Mouse (Mus musculus) embryonic facial prominence, embryonic 13.5 days (tissue): ENCODE data around the gene Gm8024. TPM values are rescaled to one million over a fixed set of nuclear protein-coding genes. Genes with fewer than 3 reads are reported as not detected.
"Not testable (repeated sequence)": the region's sequence is repeated elsewhere in the genome, so short reads cannot be mapped to it uniquely, and the experiment has no call there.

ENCODE experiments used
- ATAC-seq: fragments of 200-750 bp; cut with Nextera tagmentation; 2 replicates; pipeline ENCODE4 v1.8.0; 2017; ENCODE audit warnings: low read depth; ENCODE audit not compliant: insufficient number of reproducible peaks, insufficient read depth, low FRiP score, low TSS enrichment
- H3K27ac ChIP-seq: fragments of 300-500 bp; sonication (generic); 2 replicates; pipeline ENCODE4 v1.5.1; 2015; ENCODE audit warnings: moderate library complexity, mild to moderate bottlenecking, inconsistent platforms
- H3K27me3 ChIP-seq: fragments of 300-500 bp; sonication (generic); 2 replicates; pipeline ENCODE4 v1.6.1; 2015; ENCODE audit warnings: mild to moderate bottlenecking, inconsistent platforms
- H3K36me3 ChIP-seq: fragments of 300-500 bp; sonication (generic); 2 replicates; pipeline ENCODE4 v1.6.1; 2015; ENCODE audit warnings: mild to moderate bottlenecking, inconsistent platforms
- H3K4me1 ChIP-seq: fragments of 300-500 bp; sonication (generic); 2 replicates; pipeline ENCODE4 v1.6.1; 2015; ENCODE audit warnings: inconsistent platforms
- H3K4me2 ChIP-seq: fragments of 300-500 bp; sonication (generic); 2 replicates; pipeline ENCODE4 v1.6.1; 2015; ENCODE audit warnings: moderate library complexity, mild to moderate bottlenecking, inconsistent platforms
- H3K4me3 ChIP-seq: fragments of 300-500 bp; sonication (generic); 2 replicates; pipeline ENCODE4 v1.5.1; 2015; ENCODE audit warnings: mild to moderate bottlenecking, inconsistent platforms
- H3K9ac ChIP-seq: fragments of 300-500 bp; sonication (generic); 2 replicates; pipeline ENCODE4 v1.6.1; 2015; ENCODE audit warnings: mild to moderate bottlenecking, inconsistent platforms
- H3K9me3 ChIP-seq: fragments of 300-500 bp; sonication (generic); 2 replicates; pipeline ENCODE4 v1.6.1; 2016; ENCODE audit warnings: inconsistent platforms
- WGBS: fragments of 180-500 bp; shearing (Covaris S2); methylation state at CpG from one replicate; pipeline ENCODE4 v1.1.7; 2015; ENCODE audit warnings: mixed read lengths; 5-methylcytosine and 5-hydroxymethylcytosine counted together
- polyA plus RNA-seq: library from polyadenylated mRNA; unstranded; fragments of >200 nt; fragmentation: Nextera tagmentation; extraction: Ambion mirVana; gene quantifications from 2 replicates; pipeline ENCODE4 v1.2.1, GENCODE M21; 2015

Gm8024 gene
- not detected in 2 replicates for polyA plus RNA-seq

DNA sequence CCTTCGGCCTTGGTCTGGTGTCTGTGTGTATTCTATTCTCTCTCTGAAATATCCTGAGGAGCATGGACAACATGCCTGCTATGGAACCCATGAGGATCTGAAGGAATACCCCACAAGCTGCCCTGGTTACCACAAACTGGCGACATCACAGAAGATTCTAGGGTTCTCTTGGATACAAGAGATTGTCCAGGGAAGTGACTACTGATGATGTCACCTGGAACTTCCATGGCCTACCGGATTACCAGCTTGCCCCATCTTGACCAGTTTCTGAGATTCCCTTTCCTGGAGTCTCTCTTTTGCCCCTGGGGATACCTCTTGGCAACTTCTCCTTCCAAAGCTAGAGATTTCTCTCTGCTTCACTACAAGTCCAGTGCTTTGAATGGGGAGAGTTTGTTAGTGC is at the start of gene Gm8024:
Gene Gm8024, minus strand, starts transcription at position 101 of the 400 bp plus-strand sequence.
- H3K27me3 ChIP-seq, H3K36me3 ChIP-seq, H3K4me1 ChIP-seq, H3K4me2 ChIP-seq, H3K9ac ChIP-seq, H3K4me3 ChIP-seq, H3K27ac ChIP-seq, ATAC-seq, H3K9me3 ChIP-seq: not testable (repeated sequence)
- WGBS: 100% methylated on average over 1 of the region's 3 CpGs

DNA sequence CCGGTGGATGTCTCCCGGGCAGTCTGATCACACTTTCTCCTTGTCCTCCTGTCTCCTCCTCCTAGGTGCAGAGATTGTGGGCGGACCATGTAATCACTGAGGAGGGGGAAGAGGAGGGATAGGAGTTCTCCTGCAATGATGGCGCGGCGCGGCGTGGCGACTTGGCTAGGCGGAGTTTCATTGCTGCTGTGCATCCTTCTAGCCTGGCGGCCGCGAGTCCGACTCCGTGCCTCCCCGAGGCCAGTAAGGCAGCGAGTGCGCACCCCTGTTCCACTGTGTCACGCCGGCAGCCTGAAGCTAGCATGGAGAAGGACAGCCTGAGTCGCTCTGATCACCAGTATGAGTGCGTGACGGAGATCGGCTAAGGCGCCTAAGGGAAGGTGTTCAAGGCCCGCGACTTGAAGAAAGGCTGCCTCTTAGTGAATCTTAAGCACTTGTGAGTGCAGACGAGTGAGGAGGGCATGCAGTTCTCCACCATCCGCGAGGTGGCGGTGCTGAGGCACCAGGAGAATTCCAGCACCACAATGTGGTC is 19.2 kb upstream of the Gm8024 start:
- H3K27me3 ChIP-seq, H3K9me3 ChIP-seq, H3K4me1 ChIP-seq, H3K4me3 ChIP-seq, H3K9ac ChIP-seq, H3K27ac ChIP-seq, H3K4me2 ChIP-seq, ATAC-seq, H3K36me3 ChIP-seq: not testable (repeated sequence)
- WGBS: 11% methylated on average over 25 of the region's 31 CpGs

DNA sequence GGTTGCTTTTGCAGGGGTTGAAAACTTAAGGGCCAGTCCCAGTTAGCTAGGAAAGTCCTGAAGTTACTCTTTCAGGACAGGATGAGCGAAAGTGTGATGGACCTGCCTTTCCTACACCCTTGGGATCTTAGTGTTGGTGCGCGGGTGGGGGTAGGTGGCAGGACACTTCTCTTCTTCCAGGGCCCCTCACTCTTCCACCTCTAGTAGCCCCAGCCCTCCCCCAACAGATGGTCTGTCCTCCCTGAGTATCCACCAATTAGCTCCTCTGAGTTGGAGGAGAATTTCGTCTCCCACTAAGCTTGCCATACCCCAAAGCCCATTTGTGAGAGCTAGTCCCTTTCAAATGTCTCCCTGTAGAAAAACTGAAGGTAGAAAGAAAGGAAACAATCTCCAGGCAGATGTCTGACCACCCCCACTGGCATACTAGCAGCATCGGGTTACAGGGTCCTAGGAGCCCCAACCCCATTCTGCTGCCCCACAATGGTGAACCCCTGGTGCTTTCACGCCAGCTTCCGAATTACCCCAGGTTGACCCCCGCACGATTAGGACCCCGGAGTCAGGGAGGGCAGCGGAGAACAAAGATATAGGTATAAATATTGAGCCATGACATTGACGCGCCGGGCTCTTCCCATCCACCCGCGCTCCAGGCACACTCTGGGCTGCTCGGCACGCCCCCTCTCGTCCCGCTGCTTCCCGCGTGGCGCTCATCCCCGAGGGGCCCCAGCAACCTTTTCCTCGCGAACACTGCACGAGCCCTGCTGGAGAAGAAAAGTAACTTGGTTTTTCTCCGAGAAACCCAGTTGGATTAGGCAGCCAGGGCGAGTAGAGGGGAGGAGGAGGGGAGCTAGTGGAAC is 18.5 kb upstream of the Gm8024 start:
- H3K4me3 ChIP-seq, H3K9ac ChIP-seq, H3K36me3 ChIP-seq, H3K27me3 ChIP-seq, H3K9me3 ChIP-seq, H3K4me2 ChIP-seq, ATAC-seq, H3K27ac ChIP-seq, H3K4me1 ChIP-seq: not testable (repeated sequence)
- 14% methylated on average over 23 of the region's 29 CpGs for WGBS

DNA sequence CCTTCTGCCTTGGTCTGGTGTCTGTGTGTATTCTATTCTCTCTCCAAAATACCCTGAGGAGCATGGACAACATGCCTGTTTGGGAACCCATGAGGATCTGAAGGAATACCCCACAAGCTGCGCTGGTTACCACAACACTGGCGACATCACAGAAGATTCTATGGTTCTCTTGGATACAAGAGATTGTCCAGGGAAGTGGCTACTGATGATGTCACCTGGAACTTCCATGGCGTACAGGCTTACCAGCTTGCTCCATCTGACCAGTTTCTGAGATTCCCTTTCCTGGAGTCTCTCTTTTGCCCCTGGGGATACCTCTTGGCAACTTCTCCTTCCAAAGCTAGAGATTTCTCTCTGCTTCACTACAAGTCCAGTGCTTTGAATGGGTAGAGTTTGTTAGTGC is 21.8 kb downstream of the Gm8024 start, which contains the start of gene Gm8020:
Gene Gm8020, minus strand, starts transcription at position 101 of the 400 bp plus-strand sequence.
- 94% methylated on average over 2 of the region's 3 CpGs for WGBS
- H3K27me3 ChIP-seq, H3K4me1 ChIP-seq, H3K4me3 ChIP-seq, H3K9ac ChIP-seq, H3K27ac ChIP-seq, H3K9me3 ChIP-seq, H3K36me3 ChIP-seq, H3K4me2 ChIP-seq, ATAC-seq: not testable (repeated sequence)

Other genes starting within 250 kb of the Gm8024 start
- not detected in 2 replicates for gene Gm9611, start 226.9 kb downstream of the Gm8024 start, polyA plus RNA-seq
- not detected in 2 replicates for gene Gm7995, start 214.1 kb downstream of the Gm8024 start, polyA plus RNA-seq
- gene Gm8005, start 84.6 kb downstream of the Gm8024 start, polyA plus RNA-seq: not detected in 2 replicates
- gene Gm8011, start 60.4 kb downstream of the Gm8024 start, polyA plus RNA-seq: not detected in 2 replicates
- not detected in 2 replicates for gene Gm8020, start 21.9 kb downstream of the Gm8024 start, polyA plus RNA-seq
- gene Gm17124, start 75.6 kb upstream of the Gm8024 start, polyA plus RNA-seq: not detected in 2 replicates
- gene Gm3633, start 117.6 kb upstream of the Gm8024 start, polyA plus RNA-seq: not detected in 2 replicates
- not detected in 2 replicates for gene Gm10378, start 131.7 kb upstream of the Gm8024 start, polyA plus RNA-seq
- gene Gm3015, start 244.5 kb upstream of the Gm8024 start, polyA plus RNA-seq: not detected in 2 replicates